Mouse (Mus musculus): Measurements from ENCODE around the gene Pibf1.

DNA sequence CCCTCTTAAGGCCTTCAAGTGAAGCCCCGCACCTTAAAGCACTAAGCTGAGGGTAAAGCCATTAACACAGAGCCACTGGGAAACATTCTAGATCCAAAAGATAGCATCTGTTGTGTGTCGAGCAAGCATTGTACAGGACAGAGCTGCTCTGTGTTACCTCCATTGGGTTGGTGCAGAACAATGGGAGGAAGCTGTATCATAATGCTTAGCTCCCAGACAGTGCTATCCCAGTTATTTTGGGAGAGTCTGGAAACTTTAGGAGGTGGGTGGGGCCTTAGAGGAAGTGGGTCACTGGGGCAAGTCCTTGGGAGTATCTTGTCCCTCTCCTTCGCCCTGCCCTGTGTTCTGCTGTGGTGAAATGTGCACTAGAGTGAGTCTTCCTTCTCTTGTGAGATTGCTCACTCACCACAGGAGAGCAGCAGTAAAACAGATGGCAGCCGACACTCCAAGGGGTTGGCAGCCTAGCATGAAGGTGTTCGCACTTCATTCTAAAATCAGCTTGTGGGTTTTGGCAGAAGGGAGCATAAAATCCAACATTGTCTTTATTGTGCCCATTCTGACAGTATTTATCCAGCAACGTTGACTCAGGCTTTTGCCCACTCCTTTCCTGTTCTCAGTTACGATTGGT, 40.2 kb upstream of the Pibf1 start:
- TF ChIP-seq CTCF (IDR thresholded peaks at IDR 0.05; ENCODE audit: low read depth), result no peak
- no peak for TF ChIP-seq EP300 (IDR thresholded peaks at IDR 0.05; ENCODE audit: low read depth)
